Mouse (Mus musculus): ENCODE measurements at regions not wholly inside any gene's neighbourhood (a gene's known extent, or its start where the extent isn't known, plus 50 kb on each side); places are given as distances from the start of the nearest gene placed in this dataset.
A peak's percentile ranks its signal among the peaks of the same experiment; 100 is the strongest.

GRCm38 (mm10) chr8:60790453-60790852 lies 99.8 kb upstream of the Hpf1 start:
- Histone ChIP-seq H3K4me1 (replicated peaks) (no peaks in the 10 kb centered on the region), H3K4me2 (replicated peaks) (no peak overlapping the region), H3K4me3 (replicated peaks) (no peak overlapping the region), H3K27me3 (no peaks in the 10 kb centered on the region), H3K36me3 (no peaks in the 10 kb centered on the region), H3K27ac (no peak overlapping the region), H3K9ac (replicated peaks) (no peak overlapping the region), H3K9me3 (no peaks in the 10 kb centered on the region)
- 89% methylated on average over 3 of the region's 3 CpGs for WGBS
- ATAC-seq: no peak

- no peaks in the 10 kb centered on the region for H3K9me3 ChIP-seq
- H3K27me3 ChIP-seq: no peaks in the 10 kb centered on the region
- no peaks in the 10 kb centered on the region for H3K36me3 ChIP-seq
- H3K4me2 ChIP-seq (replicated peaks): no peak overlapping the region
- WGBS: 79% methylated on average over 1 of the region's 1 CpGs
- H3K27ac ChIP-seq: no peak overlapping the region
- ATAC-seq: no peak
- H3K4me3 ChIP-seq (replicated peaks): no peak overlapping the region
- no peak overlapping the region for H3K9ac ChIP-seq (replicated peaks)
- H3K4me1 ChIP-seq (replicated peaks): no peaks in the 10 kb centered on the region
These were observed 97.7 kb upstream of the Hpf1 start for GRCm38 (mm10) chr8:60792518-60792917.

GRCm38 (mm10) chr8:60804787-60805186 lies 85.4 kb upstream of the Hpf1 start:
- Histone ChIP-seq H3K27me3 (no peaks in the 10 kb centered on the region), H3K36me3 (no peaks in the 10 kb centered on the region), H3K4me1 (replicated peaks) (no peaks in the 10 kb centered on the region), H3K27ac (no peak overlapping the region), H3K9me3 (no peaks in the 10 kb centered on the region), H3K4me2 (replicated peaks) (no peak overlapping the region), H3K4me3 (replicated peaks) (no peak overlapping the region), H3K9ac (replicated peaks) (no peak overlapping the region)
- 91% methylated on average over 4 of the region's 4 CpGs for WGBS
- ATAC-seq: no peak

DNA sequence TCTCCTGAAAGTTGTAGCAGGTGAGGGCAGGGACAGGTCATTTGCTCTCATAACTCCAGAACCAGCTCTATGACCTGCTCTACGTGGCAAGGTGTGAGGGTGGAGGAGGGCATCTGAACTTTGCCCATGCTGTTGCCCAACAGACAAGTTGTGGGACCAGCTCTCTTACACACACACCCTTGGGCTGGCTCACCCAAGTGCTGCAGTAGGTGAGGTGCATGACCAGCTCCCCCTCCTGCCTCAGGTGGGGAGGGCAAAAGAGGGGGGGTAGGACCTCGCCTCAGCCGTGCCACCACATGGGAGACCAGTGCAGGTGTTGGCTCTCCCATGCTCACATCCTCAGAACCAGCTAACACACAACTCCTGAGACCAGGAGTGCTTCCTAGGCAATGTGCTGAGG lies 83.4 kb upstream of the Hpf1 start:
- WGBS: 88% methylated on average over 3 of the region's 3 CpGs
- H3K4me1 ChIP-seq (replicated peaks): peaks cover 6% of the 10 kb centered on the region; the same call in 1 of the 2 replicates
- no peaks in the 10 kb centered on the region for H3K27me3 ChIP-seq
- no peak overlapping the region for H3K27ac ChIP-seq
- ATAC-seq: 0 out of 2 replicates have a peak, but pooled peaks have one; percentile 30
- H3K9me3 ChIP-seq: no peaks in the 10 kb centered on the region
- no peak overlapping the region for H3K4me2 ChIP-seq (replicated peaks)
- no peak overlapping the region for H3K4me3 ChIP-seq (replicated peaks)
- H3K36me3 ChIP-seq: no peaks in the 10 kb centered on the region
- H3K9ac ChIP-seq (replicated peaks): no peak overlapping the region

GRCm38 (mm10) chr8:60809806-60810205 lies 80.4 kb upstream of the Hpf1 start:
- Histone ChIP-seq H3K36me3 (no peaks in the 10 kb centered on the region), H3K9ac (replicated peaks) (no peak overlapping the region), H3K4me1 (replicated peaks) (peaks cover 6% of the 10 kb centered on the region; the same call in 1 of the 2 replicates), H3K4me2 (replicated peaks) (no peak overlapping the region), H3K27me3 (no peaks in the 10 kb centered on the region), H3K27ac (no peak overlapping the region), H3K4me3 (replicated peaks) (no peak overlapping the region), H3K9me3 (no peaks in the 10 kb centered on the region)
- no peak for ATAC-seq
- 100% methylated on average over 1 of the region's 1 CpGs for WGBS

DNA sequence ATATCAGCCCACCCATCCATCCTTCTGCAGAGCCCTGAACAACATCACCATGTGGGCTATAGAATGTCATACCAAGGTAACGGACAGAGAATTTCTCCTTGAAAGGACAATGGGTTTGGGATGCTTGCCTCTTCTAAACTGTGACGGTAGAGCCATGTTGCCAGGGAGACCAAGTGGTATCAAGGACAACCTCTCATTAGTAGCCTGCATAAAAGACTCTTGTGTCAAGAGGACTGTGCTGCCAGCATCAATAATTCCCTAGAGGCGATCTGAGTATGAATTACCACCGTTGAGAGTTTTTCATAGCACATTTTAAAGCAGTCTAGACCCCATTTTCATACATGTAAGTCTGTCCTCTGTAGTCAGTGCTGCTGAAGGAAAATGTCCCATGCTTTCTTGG lies 79.3 kb upstream of the Hpf1 start:
- peak; percentile 85 for ATAC-seq
- 34% methylated on average over 4 of the region's 4 CpGs for WGBS

DNA sequence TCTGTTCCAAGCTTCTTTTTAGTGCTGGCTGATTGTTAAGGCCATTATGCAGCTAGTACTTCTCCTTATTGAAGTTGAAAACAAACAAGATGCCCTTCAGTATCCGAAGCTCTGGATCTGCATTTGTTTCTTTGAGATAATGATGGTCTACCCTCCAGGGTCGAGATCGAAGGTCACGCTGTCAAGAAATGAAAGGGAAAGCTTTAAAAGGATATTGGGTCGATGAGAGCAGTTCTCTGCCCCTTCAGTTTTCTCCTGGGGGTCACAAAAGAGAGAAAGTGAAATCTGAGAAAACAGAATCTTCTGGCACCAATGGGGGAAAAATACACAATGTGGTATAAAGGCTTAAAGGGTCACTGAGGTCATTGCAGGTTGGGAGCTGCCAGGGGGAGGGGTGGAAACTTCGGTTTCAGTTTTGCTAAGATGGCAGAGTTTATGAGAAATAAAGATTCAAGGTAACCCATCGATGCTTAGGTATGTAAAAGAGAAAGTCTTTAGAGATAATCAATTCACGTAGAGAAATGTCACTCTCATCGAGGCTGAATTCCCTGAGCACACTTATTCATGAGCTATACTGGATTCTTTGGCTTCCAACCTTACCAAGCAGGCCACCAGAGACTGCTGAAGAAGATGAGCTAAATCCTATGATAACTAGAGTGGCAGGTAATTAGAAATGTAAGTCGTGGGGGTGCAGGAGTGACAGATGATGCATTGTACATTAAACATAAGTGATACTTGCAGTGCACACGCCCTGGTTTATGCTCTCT lies 64.4 kb upstream of the Hpf1 start:
- 0 out of 2 replicates have a peak, but pooled peaks have one; percentile 30 for ATAC-seq

More for the DNA sequence above, 79.3 kb upstream of the Hpf1 start:
- H3K27me3 ChIP-seq: no peaks in the 10 kb centered on the region
- no peak overlapping the region for H3K9ac ChIP-seq (replicated peaks)
- H3K36me3 ChIP-seq: no peaks in the 10 kb centered on the region
- no peak overlapping the region for H3K4me3 ChIP-seq (replicated peaks)
- no peaks in the 10 kb centered on the region for H3K9me3 ChIP-seq
- H3K27ac ChIP-seq: no peak overlapping the region
- peaks cover 6% of the 10 kb centered on the region; the same call in 1 of the 2 replicates for H3K4me1 ChIP-seq (replicated peaks)
- no peak overlapping the region for H3K4me2 ChIP-seq (replicated peaks)

GRCm38 (mm10) chr8:60827241-60827640 lies 63.0 kb upstream of the Hpf1 start:
- no peak for ATAC-seq
- no peaks in the 10 kb centered on the region for H3K27me3 ChIP-seq
- H3K4me1 ChIP-seq (replicated peaks): no peaks in the 10 kb centered on the region
- H3K36me3 ChIP-seq: no peaks in the 10 kb centered on the region
- H3K4me3 ChIP-seq (replicated peaks): no peak overlapping the region
- H3K9ac ChIP-seq (replicated peaks): no peak overlapping the region
- no peaks in the 10 kb centered on the region for H3K9me3 ChIP-seq
- no peak overlapping the region for H3K4me2 ChIP-seq (replicated peaks)
- no peak overlapping the region for H3K27ac ChIP-seq
- 86% methylated on average over 8 of the region's 8 CpGs for WGBS

More for the DNA sequence above, 64.4 kb upstream of the Hpf1 start:
- H3K4me1 ChIP-seq (replicated peaks): no peaks in the 10 kb centered on the region
- no peaks in the 10 kb centered on the region for H3K36me3 ChIP-seq
- no peak overlapping the region for H3K27ac ChIP-seq
- H3K27me3 ChIP-seq: no peaks in the 10 kb centered on the region
- H3K9me3 ChIP-seq: no peaks in the 10 kb centered on the region
- H3K4me3 ChIP-seq (replicated peaks): no peak overlapping the region
- H3K9ac ChIP-seq (replicated peaks): no peak overlapping the region
- 34% methylated on average over 11 of the region's 11 CpGs for WGBS
- H3K4me2 ChIP-seq (replicated peaks): no peak overlapping the region

GRCm38 (mm10) chr8:60829093-60829492 lies 61.1 kb upstream of the Hpf1 start:
- no peak overlapping the region for H3K9ac ChIP-seq (replicated peaks)
- H3K36me3 ChIP-seq: no peaks in the 10 kb centered on the region
- no peak overlapping the region for H3K4me3 ChIP-seq (replicated peaks)
- H3K9me3 ChIP-seq: no peaks in the 10 kb centered on the region
- no peaks in the 10 kb centered on the region for H3K27me3 ChIP-seq
- no peaks in the 10 kb centered on the region for H3K4me1 ChIP-seq (replicated peaks)
- no peak overlapping the region for H3K4me2 ChIP-seq (replicated peaks)
- no peak overlapping the region for H3K27ac ChIP-seq
- 98% methylated on average over 4 of the region's 4 CpGs for WGBS
- no peak for ATAC-seq

- 81% methylated on average over 1 of the region's 1 CpGs for WGBS
These were observed 59.7 kb upstream of the Hpf1 start for GRCm38 (mm10) chr8:60830556-60830955.

GRCm38 (mm10) chr8:60838526-60838925 lies 51.7 kb upstream of the Hpf1 start:
- Histone ChIP-seq H3K27ac (no peak overlapping the region), H3K36me3 (no peaks in the 10 kb centered on the region), H3K4me3 (replicated peaks) (no peak overlapping the region), H3K9me3 (no peaks in the 10 kb centered on the region), H3K4me1 (replicated peaks) (no peaks in the 10 kb centered on the region), H3K27me3 (no peaks in the 10 kb centered on the region), H3K4me2 (replicated peaks) (no peak overlapping the region), H3K9ac (replicated peaks) (no peak overlapping the region)
- ATAC-seq: no peak
- 7% methylated on average over 3 of the region's 3 CpGs for WGBS

More at GRCm38 (mm10) chr8:60830556-60830955, 59.7 kb upstream of the Hpf1 start:
- no peaks in the 10 kb centered on the region for H3K27me3 ChIP-seq
- H3K9me3 ChIP-seq: no peaks in the 10 kb centered on the region
- H3K4me2 ChIP-seq (replicated peaks): no peak overlapping the region
- no peak overlapping the region for H3K4me3 ChIP-seq (replicated peaks)
- H3K9ac ChIP-seq (replicated peaks): no peak overlapping the region
- no peaks in the 10 kb centered on the region for H3K36me3 ChIP-seq
- no peak overlapping the region for H3K27ac ChIP-seq
- no peaks in the 10 kb centered on the region for H3K4me1 ChIP-seq (replicated peaks)
- ATAC-seq: no peak
